Mouse (Mus musculus): ENCODE measurements at regions not wholly inside any gene's neighbourhood (a gene's known extent, or its start where the extent isn't known, plus 50 kb on each side); places are given as distances from the start of the nearest gene placed in this dataset.

DNA sequence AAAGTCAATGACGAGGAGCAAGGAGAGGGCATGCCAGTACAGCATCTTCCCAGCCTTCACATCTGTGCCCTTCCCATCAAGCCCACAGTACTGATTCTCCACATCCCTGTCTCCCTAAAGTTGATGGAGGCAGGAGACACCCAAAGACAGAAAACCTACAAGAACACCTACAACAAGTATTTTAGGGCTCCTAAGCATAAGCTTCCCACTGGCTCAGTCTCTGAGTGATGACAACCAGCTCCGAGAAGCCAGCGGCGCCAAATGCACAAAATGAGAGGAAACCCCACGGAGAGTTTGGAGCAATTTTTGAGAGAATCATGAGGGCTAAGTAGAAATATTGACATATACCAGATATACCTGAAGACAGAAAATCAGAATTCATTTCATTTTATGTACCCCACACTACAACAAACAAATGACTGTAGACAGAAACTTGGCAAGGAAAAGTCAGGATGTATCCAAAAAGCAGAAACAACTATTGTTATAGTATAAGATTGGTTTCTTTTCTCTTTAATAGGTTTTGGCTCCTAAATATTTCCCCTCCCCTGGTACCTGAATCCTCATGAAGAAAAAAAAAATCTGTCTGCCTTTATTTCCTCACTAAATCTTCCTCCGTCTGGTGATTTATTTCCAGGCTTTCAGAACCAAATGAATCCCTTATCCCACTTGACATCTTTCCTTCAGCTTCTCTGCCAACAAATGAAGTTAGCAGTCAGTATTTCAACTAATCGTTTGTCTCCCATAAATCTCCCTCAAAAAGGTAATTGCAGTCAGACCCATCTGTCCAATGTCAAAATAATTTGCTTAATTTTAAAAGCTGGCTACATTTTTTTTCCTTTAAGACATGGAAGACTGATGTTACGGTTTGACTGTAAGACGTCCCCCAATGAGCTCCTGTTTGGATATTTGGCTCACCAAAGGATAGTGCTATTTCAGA is 102.0 kb downstream of the Actbl2 start:
- WGBS = 83% methylated on average over 9 of the region's 9 CpGs
- H3K9ac ChIP-seq = no peak overlapping the region

GRCm38 (mm10) chr13:111361456-111361855 is 106.6 kb downstream of the Actbl2 start:
- no peak overlapping the region for H3K27ac ChIP-seq
- H3K36me3 ChIP-seq (replicated peaks) = no peaks in the 10 kb centered on the region
- H3K4me3 ChIP-seq = no peak overlapping the region
- H3K9me3 ChIP-seq = no peaks in the 10 kb centered on the region
- H3K4me1 ChIP-seq = no peaks in the 10 kb centered on the region
- ATAC-seq (replicated peaks) = no peak
- no peaks in the 10 kb centered on the region for H3K27me3 ChIP-seq (replicated peaks)
- WGBS = 77% methylated on average over 4 of the region's 4 CpGs
- H3K4me2 ChIP-seq = no peak overlapping the region
- no peak overlapping the region for H3K9ac ChIP-seq

More for the DNA sequence above, 102.0 kb downstream of the Actbl2 start:
- Histone ChIP-seq H3K9me3 (no peaks in the 10 kb centered on the region), H3K4me2 (no peak overlapping the region), H3K27me3 (replicated peaks) (no peaks in the 10 kb centered on the region), H3K4me3 (no peak overlapping the region), H3K36me3 (replicated peaks) (no peaks in the 10 kb centered on the region), H3K4me1 (no peaks in the 10 kb centered on the region), H3K27ac (no peak overlapping the region)
- ATAC-seq (replicated peaks) = no peak

GRCm38 (mm10) chr13:111363176-111363739 is 108.4 kb downstream of the Actbl2 start:
- no peak overlapping the region for H3K4me2 ChIP-seq
- ATAC-seq (replicated peaks) = no peak

GRCm38 (mm10) chr13:111366871-111367270 is 112.1 kb downstream of the Actbl2 start:
- H3K27ac ChIP-seq = no peak overlapping the region
- no peak overlapping the region for H3K4me2 ChIP-seq
- 0 out of 2 replicates have a peak, but pooled peaks cover 2% of the 10 kb centered on the region for H3K4me1 ChIP-seq
- no peak overlapping the region for H3K9ac ChIP-seq
- ATAC-seq (replicated peaks) = no peak
- H3K36me3 ChIP-seq (replicated peaks) = no peaks in the 10 kb centered on the region
- H3K9me3 ChIP-seq = no peaks in the 10 kb centered on the region
- 77% methylated on average over 8 of the region's 8 CpGs for WGBS
- H3K27me3 ChIP-seq (replicated peaks) = no peaks in the 10 kb centered on the region
- H3K4me3 ChIP-seq = no peak overlapping the region

More at GRCm38 (mm10) chr13:111363176-111363739, 108.4 kb downstream of the Actbl2 start:
- H3K9ac ChIP-seq = no peak overlapping the region
- no peaks in the 10 kb centered on the region for H3K9me3 ChIP-seq
- 48% methylated on average over 5 of the region's 5 CpGs for WGBS
- no peak overlapping the region for H3K27ac ChIP-seq
- no peaks in the 10 kb centered on the region for H3K36me3 ChIP-seq (replicated peaks)
- H3K4me3 ChIP-seq = no peak overlapping the region
- no peaks in the 10 kb centered on the region for H3K27me3 ChIP-seq (replicated peaks)
- H3K4me1 ChIP-seq = 0 out of 2 replicates have a peak, but pooled peaks cover 2% of the 10 kb centered on the region

DNA sequence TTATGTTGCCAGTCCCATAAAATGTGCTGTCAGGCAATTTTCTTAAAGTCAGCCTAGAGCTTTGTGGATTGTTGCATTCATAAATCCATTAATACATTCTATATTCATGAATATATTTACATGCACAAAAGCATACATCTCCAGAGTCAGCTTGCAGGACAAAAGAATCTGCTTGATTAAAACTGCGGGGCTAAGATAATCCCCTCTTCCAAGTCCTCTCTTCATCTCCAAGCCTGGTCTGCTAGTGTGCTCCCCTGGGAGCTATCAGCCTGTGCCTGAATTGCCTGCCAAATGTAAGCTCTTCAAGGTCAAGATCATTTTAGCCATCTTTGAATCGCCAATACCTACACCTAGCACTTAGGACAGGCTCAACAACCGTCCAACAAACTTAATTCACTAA is 112.8 kb downstream of the Actbl2 start:
- no peak overlapping the region for H3K4me3 ChIP-seq
- H3K9me3 ChIP-seq = no peaks in the 10 kb centered on the region
- no peak overlapping the region for H3K9ac ChIP-seq
- no peak overlapping the region for H3K27ac ChIP-seq
- no peaks in the 10 kb centered on the region for H3K27me3 ChIP-seq (replicated peaks)
- no peaks in the 10 kb centered on the region for H3K36me3 ChIP-seq (replicated peaks)
- 16% methylated on average over 3 of the region's 3 CpGs for WGBS
- ATAC-seq (replicated peaks) = peak; percentile 54; the same call in 1 of the 2 replicates
- no peak overlapping the region for H3K4me2 ChIP-seq
- 0 out of 2 replicates have a peak, but pooled peaks cover 2% of the 10 kb centered on the region for H3K4me1 ChIP-seq

- H3K27me3 ChIP-seq (replicated peaks) = no peaks in the 10 kb centered on the region
- no peak overlapping the region for H3K4me3 ChIP-seq
- ATAC-seq (replicated peaks) = no peak
- H3K9ac ChIP-seq = no peak overlapping the region
- H3K9me3 ChIP-seq = no peaks in the 10 kb centered on the region
- 81% methylated on average over 3 of the region's 3 CpGs for WGBS
- no peak overlapping the region for H3K27ac ChIP-seq
- H3K4me1 ChIP-seq = 0 out of 2 replicates have a peak, but pooled peaks cover 2% of the 10 kb centered on the region
- H3K36me3 ChIP-seq (replicated peaks) = no peaks in the 10 kb centered on the region
- H3K4me2 ChIP-seq = no peak overlapping the region
Observed at GRCm38 (mm10) chr13:111369916-111370315, 115.1 kb downstream of the Actbl2 start.

- ATAC-seq (replicated peaks) = no peak
- Histone ChIP-seq H3K36me3 (replicated peaks) (no peaks in the 10 kb centered on the region), H3K9ac (no peak overlapping the region), H3K9me3 (no peaks in the 10 kb centered on the region), H3K4me3 (no peak overlapping the region), H3K4me2 (no peak overlapping the region), H3K4me1 (no peaks in the 10 kb centered on the region), H3K27me3 (replicated peaks) (no peaks in the 10 kb centered on the region), H3K27ac (no peak overlapping the region)
- 76% methylated on average over 6 of the region's 6 CpGs for WGBS
Observed at GRCm38 (mm10) chr13:111373281-111373680, 116.6 kb downstream of the Gpbp1 start.

- no peak for ATAC-seq (replicated peaks)
Observed at GRCm38 (mm10) chr13:111373801-111374200, 116.1 kb downstream of the Gpbp1 start.

More at GRCm38 (mm10) chr13:111373801-111374200, 116.1 kb downstream of the Gpbp1 start:
- no peaks in the 10 kb centered on the region for H3K4me1 ChIP-seq
- H3K27ac ChIP-seq = no peak overlapping the region
- no peak overlapping the region for H3K4me3 ChIP-seq
- H3K36me3 ChIP-seq (replicated peaks) = no peaks in the 10 kb centered on the region
- H3K4me2 ChIP-seq = no peak overlapping the region
- no peaks in the 10 kb centered on the region for H3K9me3 ChIP-seq
- no peak overlapping the region for H3K9ac ChIP-seq
- 35% methylated on average over 1 of the region's 1 CpGs for WGBS
- no peaks in the 10 kb centered on the region for H3K27me3 ChIP-seq (replicated peaks)

Measured in midbrain, embryonic 15.5 days (tissue).